Mouse (Mus musculus) right cerebral cortex, adult 18-20 months (tissue): ENCODE measurements at regions not wholly inside any gene's neighbourhood (a gene's known extent, or its start where the extent isn't known, plus 50 kb on each side); places are given as distances from the start of the nearest gene placed in this dataset.

Source experiments
- DNase-seq: peaks from one replicate; pipeline ENCODE4 v3.0.0; 2022; ENCODE audit warnings: mixed read lengths

GRCm38 (mm10) chr3:53965142-53965541 is 101.5 kb upstream of the Ufm1 start:
- DNase-seq = no peak

GRCm38 (mm10) chr3:53953801-53954200 is 90.2 kb upstream of the Ufm1 start:
- DNase-seq = no peak

GRCm38 (mm10) chr3:53939684-53940189 is 76.1 kb upstream of the Ufm1 start:
- DNase-seq = no peak

- DNase-seq = peak; percentile 23
Observed at GRCm38 (mm10) chr3:53931745-53932144, 68.1 kb upstream of the Ufm1 start.

- no peak for DNase-seq
Observed at GRCm38 (mm10) chr3:53919941-53920340, 56.3 kb upstream of the Ufm1 start.

- no peak for DNase-seq
Observed at GRCm38 (mm10) chr3:53919541-53919940, 55.9 kb upstream of the Ufm1 start.

- DNase-seq = no peak
Observed at GRCm38 (mm10) chr3:53917960-53918359, 54.3 kb upstream of the Ufm1 start.

- DNase-seq = no peak
Observed at GRCm38 (mm10) chr3:53913984-53914669, 50.5 kb upstream of the Ufm1 start.
